Mouse (Mus musculus) ovary, adult 18-20 months (tissue): ENCODE results near the gene Rab12.
"Not testable (repeated sequence)": the region's sequence is repeated elsewhere in the genome, so short reads cannot be mapped to it uniquely, and the experiment has no call there.

ENCODE experiments used
- DNase-seq: peaks from one replicate; pipeline ENCODE4 v3.0.0; 2022; ENCODE audit warnings: low spot score, mixed read lengths

Rab12 gene

DNA sequence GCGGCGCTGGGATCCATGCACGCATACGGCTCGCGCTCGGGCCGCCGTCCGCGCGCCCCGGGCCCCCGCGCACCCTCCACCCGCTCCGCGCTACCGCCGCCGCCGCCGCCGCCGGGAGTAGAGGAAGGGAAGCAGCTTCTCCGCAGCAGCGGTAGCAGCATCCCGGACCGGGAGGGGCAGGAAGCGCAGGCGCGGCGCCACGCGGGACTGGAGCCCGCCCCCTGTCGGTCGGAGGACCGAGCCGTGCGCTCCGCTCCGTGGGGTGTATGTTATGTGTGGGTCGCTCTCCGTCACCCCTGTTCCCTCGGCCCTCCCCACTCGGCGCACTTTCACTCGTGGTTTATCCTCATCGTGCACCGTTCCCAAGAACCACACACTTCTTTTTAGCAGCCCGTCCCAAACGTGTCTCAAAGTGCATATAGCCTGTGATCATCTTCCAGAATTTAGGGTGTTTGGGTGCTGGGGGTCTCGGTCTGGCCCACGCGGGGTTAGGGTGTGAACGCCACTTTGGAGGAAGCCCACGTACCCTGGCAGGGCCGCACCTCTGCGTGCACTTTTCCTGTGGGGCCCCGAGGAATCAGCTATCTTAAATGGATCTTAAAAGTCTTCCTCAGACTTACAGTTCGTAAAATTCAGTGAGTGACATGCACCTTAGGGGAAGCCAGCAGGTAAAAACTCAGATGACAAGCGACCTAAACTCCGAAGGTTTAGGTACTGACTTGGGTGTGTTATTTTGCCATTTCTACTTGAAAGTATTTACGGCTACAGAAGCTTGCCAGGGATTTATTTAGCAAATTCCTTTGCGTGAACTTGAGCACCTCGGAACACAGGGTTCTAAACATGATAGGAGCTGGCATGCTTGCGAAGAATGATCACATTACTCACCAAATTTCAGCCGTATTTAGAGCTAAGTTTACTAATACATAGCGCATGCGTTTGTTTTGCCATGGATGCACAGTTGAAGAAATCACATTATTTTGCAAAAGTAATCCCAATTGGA is at the start of gene Rab12:
TSS of gene Rab12 (minus strand) at position 176 of the 1,000 bp plus-strand sequence.
- peak; percentile 68 for DNase-seq

DNA sequence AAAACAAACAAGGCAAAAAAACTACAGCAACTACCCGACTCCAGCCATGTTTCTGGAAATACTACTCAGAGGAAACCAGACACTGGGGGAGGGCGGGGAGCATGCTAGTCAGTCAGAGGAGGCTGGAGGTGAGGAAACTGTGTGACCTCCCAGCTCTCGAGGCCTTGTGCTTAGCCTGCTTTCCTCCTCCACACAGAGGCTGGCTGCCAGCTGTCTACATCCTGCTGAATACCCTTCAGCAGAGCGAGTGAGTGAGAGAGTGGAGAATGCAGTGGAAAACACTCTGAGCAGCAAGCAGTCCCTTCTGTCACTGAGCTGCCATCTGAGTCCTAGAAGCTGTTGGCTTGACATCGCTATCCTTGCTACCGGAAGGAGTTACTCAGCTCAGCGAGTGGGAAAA is 44.7 kb upstream of the Rab12 start:
- DNase-seq: peak; percentile 25

DNA sequence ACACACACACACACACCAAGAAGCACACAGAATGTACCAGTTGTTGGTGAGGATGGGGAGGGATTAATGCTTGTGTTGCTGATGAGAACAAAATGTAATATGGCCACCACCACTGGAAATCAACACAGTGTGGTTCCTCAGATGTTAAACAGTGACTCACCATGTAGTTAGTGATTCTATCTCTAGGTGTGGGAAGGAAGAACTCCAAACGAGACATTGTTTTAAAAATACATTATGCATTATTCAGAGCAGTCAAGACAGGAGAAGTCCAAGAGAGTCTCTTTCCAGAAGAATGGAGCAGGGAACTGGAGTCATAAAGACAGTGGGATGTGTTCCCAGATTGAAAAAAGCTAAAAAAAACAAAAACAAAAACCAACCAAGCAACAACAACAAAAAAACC is 44.0 kb upstream of the Rab12 start:
- DNase-seq: no peak

DNA sequence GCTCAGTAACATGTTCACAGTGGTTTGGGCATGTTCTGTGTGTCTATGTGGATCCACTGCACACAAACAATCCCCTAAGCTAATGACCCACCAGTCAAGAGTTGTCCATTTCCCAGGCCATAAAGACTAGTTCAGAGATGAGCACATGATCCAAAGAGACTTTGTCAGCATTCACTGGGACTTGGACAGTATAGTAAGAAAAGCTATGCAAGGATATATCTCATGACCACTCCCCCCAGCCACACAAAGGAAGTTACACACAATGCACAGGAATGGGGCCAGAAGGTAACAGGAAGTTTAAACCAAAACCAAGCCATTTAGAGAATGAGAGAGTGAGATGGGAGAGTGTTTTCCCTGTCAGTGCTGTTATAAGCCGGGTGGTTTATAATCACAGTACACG is 41.9 kb upstream of the Rab12 start:
- DNase-seq: no peak

DNA sequence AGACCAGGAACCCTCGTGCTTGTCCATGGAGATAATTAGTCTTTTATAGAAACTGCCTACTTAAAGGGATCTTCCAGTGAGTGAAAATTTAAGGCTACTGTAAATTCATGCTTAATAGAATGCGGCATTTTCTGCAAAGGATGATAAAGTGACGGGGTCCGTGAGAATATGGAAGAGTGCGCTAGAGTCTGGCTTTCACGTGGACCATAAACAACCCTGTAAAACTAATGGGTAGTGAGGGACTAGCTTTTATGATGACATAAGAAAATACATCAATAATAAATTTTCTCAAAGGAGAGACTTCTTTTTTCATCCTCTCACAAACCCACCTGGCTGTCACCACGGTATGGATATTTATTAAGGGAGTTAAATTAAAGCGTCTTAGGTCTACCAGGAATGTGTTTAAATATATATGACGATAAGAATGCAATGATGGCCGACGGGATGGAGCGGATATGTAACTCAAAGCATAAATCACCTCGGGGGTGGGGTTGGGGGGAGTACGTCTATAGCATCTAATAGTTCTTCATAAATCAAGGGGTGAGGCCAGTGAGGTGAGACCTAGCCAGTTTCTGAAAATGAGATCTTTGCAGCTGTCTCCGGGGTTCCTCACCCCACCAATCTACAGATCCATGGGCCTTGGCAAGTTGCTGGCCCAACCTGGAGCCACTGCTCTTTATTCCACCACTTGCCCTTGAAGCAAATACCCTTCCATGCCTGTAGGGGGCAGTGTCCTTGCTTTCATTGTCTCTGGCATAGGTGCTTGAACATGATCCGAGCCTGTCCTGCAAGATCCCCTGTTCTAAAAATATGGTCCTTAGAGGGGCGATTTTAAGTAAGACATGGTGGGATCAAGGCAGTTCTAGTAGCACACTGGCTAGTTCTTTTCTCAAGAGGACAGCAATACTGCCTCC is 39.1 kb upstream of the Rab12 start:
- DNase-seq: no peak

DNA sequence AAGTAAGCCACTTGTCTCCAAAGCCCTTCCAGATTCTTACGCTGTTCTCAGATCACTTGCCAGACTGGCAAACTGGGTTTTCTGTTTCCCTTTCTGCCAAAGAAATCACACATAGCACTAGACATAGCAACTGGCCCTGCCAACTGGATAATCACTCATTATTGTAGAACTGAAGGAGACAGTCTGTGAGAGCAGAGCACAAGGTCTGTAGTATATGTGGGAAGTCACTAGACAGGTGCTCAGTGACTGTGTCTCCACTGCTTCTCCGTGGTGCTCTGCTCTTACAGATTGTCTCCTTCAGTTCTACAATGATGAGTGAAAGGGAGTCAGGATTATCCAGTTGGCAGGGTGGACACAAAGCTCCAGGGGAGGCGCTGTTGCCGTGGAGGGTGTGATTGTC is 33.2 kb upstream of the Rab12 start:
- no peak for DNase-seq

DNA sequence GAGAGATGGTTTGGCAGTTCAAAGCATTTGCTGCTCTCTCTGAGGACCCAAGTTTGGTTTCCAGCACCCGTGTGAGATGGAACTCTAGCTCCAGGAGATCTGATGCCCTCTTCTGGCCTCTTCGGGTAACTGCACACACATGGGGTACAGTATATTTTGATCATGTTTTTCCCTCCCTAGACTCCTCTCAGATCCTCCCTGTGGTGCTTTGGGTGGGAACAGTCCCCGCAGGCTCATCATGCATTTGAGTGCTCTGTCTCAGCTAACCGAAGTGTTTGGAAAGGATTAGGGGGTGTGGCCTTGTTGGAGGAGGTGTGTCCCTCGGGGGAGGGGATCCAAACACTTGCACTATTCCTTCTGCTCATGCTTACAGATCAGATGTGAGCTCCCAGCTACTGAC is 31.0 kb upstream of the Rab12 start:
- DNase-seq: no peak

DNA sequence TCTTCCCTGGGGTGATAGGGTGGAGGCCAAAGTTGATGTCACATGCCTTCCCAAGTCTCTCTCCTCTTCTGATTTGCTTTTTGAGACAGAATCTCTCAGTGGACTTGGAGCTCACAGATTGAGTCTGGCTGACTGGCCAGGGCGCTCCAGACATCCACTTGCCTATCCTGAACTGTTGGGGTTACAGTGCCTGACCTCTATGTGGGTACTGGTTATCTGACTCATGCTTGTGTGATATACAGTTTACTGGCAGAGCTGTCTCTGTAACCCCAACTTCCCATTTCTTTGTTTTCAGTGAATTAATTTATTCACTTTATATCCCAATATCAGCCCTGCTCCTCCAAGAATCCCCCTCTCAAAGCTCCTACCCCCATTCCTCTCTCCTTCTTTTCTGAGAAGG is 12.8 kb upstream of the Rab12 start:
- DNase-seq: no peak

DNA sequence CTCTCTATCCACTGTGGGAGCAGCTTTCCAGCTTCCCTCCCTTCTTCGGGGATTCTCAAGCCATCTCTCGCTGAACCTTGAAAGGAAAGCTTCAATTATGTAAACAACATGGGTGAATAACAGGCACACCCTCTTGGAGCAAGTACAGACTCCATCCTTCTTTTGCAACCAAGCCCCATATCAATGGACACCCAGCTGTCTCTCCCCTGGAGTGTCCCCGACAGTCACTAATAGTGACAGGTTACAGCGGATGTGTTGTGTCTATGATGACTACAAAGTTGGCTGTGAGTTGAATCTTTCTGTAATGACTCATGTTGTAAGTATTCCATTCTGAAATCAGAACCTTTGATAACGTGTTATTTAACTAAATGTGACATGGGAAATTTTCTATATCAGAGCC is 3.9 kb upstream of the Rab12 start:
- no peak for DNase-seq

DNA sequence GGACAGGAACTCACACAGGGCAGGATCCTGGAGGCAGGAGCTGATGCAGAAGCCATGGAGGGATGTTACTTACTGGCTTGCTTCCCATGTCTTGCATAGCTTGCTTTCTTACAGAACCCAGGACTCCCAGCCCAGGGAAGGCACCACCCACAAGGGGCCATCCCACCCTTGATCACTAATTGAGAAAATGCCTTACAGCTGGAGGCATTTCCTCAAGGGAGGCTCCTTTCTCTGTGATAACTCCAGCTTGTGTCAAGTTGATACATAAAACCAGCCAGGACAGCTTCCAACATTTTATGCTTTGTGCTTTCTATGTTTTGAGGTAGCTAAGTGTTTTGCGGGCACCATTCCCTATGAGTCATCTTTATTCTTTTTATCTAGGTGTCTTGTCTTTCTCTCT is 3.1 kb upstream of the Rab12 start:
- DNase-seq: not testable (repeated sequence)

DNA sequence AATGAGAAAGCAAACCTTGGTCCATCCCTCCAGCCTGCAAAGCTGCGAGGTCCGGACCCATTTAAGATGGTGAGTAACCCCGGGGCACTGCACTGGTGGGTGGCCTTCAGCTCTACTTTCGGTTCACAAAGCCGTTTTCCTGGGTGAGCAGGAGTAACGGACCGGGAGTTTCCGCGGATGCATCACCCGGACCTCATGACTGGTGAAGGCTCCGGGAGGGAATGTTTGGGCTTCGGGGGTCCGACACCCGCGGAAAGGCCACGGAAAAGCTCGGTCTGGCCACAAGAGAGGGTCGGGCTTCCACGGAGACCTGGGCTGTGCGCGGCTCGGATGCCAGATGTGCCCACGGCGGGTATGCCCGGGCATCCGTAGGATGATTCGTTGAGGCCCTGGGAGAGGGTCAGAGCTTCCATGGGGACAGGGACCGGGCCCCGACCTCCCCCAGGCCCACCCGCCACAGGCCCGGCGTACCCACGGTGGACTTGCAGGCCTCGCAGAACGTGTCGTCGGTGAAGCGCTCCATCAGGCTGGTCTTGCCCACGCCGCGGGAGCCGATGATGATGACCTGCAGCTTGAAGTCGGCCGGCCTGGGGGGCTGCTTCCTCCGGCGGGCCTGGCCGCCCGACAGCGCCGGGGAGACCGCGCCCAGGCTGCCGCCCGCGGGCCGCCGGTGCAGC is 514 bp downstream of the Rab12 start:
- DNase-seq: no peak

DNA sequence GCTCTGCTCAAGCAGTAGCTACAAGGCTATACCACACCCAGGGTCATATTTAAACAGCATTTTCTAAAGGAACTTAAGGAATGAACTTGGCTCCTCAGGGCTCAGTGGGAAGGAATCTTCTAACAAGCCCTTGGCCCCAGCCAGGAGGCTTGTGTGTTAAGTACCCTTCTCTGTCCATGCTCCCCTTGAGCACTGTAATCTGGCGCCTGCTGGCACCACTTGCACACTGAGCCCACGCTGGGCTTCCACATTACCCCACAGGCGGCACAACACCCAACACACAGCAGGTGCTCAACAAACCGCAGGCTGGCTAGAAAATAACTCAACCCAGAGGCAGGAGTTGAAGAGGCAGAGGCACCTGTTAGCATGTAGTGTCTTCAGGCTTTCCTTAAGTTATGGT is 2.6 kb downstream of the Rab12 start:
- DNase-seq: no peak

DNA sequence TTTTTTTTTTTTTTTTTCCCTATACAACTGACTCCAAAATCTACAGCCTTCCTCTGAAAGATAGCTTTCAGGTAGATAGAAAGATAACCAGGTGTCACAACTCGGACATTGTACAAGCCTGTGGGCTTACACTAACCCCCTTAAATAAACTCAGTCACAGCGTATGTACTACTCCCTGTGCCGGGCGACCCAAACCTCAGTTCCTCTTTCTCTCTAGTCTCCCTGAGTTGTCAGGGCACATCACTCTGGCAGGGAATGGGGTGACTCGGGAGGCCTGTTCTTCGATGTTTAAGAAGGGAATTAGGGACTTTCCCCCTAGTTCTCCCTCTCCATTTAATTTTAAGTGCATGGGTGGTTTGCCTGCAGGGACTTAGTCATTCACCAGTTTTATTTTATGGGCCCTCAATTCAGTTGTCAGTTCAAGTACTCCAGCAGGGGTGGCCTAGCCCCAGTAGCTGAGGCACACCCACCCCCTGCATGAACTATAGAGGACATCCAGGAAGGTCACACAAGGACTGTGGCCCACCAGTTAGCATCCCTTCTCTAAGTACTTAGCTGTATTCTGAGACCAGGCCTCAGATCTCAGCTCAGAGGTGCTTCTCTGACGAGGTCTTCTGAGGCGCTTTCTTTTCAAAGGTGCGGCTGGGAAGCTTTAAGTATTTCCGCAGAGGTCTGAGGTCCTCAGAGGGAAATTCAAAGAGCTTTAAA is 5.1 kb downstream of the Rab12 start:
- no peak for DNase-seq

DNA sequence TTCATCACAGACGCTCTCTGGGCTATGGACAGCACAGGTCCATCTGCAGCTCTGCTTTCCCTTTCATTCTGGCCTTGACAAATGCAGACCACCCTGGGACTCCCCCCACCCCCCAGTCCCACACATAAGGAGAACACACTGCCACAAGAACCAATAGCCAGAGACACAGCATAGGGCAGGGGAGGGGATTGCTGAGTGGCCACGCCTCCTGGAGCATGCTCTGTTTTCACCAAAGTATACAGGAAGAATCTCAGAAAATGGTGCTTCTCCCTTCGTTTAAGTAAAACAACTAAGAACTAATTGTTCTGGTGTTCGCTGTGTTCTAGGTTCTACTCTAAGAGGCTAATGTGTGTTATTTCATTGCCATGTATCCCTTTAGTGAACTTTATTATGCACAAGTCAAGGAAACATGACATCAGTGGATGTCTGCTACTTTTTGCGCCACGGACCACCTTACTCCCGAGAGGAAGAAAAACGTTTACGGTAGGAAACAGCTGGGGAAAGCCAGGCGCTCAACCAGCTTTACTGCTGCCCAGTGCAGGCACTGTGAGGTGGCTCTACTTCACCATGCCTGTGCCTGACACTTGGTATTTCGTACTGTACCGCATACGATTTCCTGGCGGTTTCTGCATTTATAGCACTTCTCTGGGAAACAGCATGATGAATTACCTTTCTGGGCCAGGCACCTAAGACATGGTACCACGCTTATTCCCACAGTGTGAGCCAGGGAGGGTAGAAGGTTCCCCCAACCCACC is 7.2 kb downstream of the Rab12 start:
- no peak for DNase-seq

DNA sequence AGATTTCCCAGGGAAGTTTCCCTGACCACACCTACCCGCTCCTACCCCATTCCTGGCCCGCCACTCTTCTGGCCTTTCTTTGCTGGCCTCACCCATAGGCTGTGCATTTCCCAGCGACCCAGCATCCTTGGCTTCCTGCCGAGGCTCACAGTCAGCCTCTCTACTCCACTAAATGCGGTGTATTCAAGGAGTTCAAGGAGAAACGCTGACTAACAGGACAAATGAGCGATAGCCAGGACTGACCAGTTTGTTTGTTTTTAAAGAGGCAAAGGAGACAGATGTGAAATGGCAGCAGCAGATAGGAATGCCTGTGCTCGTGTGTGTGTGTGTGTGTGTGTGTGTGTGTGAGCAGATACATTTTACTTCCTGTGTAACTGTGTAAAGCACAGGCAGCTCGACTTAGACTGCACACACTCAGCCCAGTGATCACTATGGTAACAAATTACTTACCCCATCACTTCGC is 9.3 kb downstream of the Rab12 start:
- DNase-seq: peak; percentile 68

DNA sequence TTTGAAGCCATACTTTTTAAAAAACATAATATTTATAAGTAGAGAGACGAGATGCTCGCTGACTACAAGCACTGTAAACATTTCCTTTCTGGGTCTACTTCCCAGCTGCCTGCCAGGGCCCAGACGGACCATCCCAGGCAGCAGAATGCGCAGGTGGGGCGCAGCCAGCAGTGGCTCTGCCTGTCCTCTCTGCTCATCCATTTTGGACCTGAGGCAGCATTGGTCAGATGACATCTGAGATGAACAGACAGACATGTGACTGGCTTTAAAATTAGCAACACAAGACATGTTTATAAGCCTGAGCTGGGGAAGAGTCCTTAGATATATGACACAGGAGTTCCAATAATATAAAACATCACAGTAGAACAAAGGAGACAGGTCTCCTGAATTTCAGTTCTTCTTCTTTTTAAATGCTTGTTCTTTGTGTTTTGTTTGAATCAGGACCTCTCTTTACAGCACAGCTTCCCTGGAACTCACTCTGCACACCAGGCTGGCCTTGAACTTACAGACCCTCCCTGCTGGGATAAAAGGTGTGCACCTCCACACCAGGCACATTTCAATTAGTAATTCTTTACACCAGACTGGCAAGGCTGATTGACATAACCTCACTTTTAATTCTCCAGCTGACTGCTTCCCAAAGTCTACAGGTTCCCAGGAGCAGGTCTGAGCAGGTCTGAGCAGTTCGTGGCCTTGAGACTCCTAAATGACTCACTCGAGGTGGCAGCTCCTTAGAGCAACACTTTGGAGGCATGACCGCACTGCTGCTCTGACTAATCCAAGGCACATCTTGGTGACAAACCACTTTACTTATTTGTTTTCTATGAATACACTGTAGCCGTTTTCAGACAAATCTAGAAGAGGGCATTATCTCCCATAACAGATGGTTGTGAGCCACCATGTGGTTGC is 12.2 kb downstream of the Rab12 start:
- no peak for DNase-seq

DNA sequence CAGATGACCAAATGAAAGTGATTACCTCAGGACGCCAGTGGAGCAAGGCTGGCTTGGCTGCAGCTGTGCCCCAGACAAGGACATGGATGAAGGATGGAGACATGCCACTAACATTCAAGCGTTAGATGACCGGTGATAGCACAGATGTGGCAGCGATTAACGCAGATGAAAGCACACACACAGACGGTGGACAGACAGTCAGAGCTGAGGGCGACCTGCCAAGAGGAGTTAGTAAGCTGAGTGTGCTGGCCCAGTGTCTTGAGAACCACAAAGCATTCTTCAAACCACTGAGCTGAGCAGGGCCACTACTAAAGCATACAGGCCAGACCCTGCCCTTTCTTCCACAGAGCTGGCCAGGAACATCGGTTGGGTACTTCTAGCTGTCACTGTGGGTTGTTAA is 14.6 kb downstream of the Rab12 start:
- no peak for DNase-seq

DNA sequence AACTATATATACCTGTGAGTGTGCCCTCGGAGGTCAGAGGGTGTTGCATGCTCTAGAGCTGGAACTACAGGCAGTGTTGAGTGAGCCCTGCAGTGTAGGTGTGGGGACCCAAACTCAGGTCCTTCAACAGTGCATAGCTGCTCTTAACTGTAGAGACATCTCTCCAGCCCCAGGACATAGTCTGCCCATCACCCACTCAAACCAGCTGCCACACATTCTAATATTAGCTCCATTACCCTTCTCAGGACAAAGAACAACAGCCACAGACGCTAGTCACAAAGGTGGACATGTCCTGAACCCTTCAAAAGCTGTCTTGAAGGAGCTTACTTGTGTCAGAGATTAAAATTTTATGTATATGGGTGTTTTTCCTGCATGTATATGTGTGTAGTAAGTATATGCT is 15.3 kb downstream of the Rab12 start:
- no peak for DNase-seq

DNA sequence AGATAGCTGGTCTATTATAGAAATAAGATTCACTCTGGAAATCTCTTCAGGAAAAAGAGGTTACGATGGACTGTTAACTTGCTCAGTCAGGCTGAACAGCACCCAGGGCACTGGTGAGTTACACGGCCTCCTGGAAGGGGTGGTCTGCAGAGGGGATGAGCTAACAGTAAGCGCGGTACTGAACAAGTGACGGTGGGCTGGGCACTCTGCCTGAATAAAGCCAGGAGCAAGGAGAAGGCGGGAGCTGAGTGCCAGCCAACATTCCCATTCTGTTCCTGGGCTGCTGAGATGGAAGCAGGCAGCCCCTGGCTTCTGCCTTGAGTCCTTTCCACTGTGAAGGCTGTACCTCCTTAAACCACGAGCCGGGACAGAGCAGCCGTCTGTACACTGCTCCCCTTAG is 16.1 kb downstream of the Rab12 start:
- DNase-seq: no peak

DNA sequence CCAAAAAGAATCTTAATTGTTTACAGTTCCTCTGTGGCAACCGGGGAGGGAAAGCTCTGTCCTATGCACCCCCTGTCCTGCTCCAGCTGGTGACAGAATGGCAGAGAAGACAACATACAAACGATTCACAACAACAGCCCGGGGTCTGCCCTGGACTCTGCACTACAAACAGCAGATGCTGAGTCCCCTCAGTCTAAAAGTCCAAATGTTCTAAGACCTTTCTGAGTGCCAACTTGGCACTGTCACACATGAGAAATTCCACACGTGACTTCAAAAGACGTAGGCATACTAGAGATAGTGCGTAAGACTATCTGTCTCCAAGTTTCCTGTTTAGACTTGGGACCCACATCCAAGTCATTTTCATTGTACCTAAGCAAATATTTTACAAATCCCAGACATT is 16.7 kb downstream of the Rab12 start:
- no peak for DNase-seq
